Mouse (Mus musculus) v-Abl transformed pro-B cells (cell line): ENCODE measurements at regions not wholly inside any gene's neighbourhood (a gene's known extent, or its start where the extent isn't known, plus 50 kb on each side); places are given as distances from the start of the nearest gene placed in this dataset.

ENCODE experiments used
- in situ Hi-C, 2 experiments: fragments of 400-800 bp; cut with MboI; formaldehyde crosslinking; loops; one replicate each; pipeline ENCODE4 v1.15.1; 2025; ENCODE audit not compliant: unreplicated experiment in 2 of 2

DNA sequence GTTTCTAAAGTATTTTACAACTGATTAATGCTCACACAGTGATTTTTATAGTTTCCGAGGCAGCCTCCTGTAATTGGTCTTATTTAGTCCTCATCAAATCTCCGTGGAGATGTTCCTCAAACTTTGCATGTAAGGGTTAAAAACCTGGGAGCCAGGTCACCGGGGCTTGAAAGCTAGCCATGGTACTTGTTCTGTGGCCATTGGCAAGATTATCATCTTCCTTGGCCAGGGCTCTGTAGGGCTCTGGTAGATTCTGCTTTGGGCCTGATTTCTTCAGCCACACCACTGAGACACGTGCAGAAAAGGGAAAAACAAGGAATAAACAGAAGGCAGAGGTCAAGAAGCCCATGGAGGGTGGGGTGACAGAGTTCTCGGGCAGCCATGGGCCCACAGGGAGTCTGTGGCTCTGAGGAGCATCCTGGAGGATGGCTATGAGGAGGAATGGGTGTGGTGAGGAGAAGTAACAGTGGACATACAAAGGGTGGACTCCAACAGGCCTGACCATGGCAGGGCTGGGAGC is 50.7 kb upstream of the Eps8l3 start:
- in situ Hi-C loops: no loop called here

- in situ Hi-C loops: no loop called here
Measured at GRCm38 (mm10) chr3:107825468-107825867, 51.6 kb upstream of the Eps8l3 start.

DNA sequence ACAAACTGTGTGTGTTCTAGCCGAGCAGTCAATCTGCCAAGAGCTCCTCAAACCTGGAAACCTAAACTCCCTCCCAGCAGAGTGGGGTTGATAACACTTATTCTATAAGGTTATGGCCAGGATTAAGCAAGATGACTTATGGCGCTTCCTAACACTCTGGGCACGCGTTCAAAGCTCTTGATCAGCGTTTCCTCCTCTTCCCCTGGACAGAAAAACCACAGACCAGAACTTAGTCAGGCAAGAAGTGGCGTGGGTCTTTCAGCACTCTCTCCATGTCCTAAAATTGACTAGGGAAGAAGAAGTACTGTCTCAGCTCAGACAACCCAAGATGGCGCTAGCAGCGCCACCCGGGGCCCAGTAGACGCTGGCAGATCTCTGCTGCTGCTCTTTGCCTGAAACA is 52.7 kb upstream of the Eps8l3 start:
- in situ Hi-C loops: loop anchor here in 1 of 2 experiments (5.0 to 25.0 kb wide), 3 partner anchors 67 to 1037 kb away; partner anchors contain the start of genes A630076J17Rik, Cd53 and Prok1

DNA sequence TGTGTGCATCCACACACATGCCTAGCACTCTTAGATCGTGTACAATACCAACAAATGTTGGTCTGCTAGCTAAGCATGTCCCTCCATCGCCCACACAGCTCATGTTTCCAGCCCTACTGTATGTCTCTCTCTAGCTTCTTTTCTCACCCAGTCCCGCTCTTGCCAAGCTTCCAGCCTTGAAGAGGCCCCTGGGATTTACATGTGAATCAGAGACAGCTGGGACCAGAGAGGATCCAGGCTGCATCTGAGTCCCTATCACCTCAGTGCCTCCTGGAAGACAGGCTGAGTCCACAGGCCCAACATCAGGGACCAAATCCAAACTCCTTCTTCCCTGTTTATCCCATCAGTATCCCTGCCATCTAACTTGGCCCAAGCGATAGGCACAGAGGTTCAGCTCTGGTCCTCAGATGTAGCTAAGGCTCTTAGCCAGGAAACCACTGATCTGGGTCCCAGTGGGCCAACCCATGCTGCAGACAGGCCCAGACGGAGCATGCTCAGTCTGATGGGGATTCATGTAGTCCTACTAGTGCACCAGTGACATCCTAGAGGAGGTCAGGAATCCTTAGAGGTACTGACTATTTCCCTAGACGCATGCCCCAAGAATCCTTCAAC is 53.3 kb upstream of the Eps8l3 start:
- in situ Hi-C loops: loop anchor here in 1 of 2 experiments (5.0 to 25.0 kb wide), 3 partner anchors 66 to 1036 kb away; partner anchors contain the start of genes A630076J17Rik, Cd53 and Prok1

DNA sequence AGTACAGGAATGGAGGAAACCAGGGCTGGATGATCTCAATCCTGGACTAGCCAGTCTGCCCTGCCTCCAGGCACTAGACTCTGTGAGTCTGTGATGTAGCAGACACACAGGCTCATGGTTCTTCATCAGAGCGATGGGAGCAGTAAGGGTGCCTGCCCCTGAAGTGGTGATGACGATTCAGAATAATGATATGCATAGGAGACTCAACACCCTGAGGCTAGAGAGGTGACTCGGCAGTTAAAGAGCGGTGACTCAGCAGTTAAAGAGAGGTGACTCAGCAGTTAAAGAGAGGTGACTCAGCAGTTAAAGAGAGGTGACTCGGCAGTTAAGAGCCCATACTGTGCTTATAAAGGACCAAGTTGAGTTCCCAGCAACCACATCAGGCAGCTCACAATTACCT is 53.9 kb upstream of the Eps8l3 start:
- in situ Hi-C loops: loop anchor here in 1 of 2 experiments (5.0 to 25.0 kb wide), 3 partner anchors 66 to 1036 kb away; partner anchors contain the start of genes A630076J17Rik, Cd53 and Prok1

DNA sequence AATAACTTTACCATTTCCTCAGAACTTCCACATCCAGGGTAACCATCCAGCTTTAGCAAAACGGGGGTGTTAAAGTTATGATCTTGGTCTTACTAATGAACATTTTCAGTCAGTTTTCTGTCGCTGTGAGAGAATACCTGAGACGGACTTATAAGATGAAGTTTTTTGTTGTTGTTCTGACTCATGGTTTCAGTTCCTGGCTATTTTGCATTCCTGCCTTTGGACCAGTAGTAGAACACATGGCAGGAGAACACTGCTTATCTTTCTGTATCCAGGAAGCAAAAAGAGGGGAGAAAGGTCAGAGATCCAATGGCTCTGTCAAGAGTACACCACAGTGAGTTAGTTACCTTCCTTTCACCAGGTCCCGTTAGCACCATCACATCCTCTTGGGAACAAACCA is 54.5 kb upstream of the Eps8l3 start:
- in situ Hi-C loops: loop anchor here in 1 of 2 experiments (5.0 to 25.0 kb wide), 3 partner anchors 65 to 1035 kb away; partner anchors contain the start of genes A630076J17Rik, Cd53 and Prok1

DNA sequence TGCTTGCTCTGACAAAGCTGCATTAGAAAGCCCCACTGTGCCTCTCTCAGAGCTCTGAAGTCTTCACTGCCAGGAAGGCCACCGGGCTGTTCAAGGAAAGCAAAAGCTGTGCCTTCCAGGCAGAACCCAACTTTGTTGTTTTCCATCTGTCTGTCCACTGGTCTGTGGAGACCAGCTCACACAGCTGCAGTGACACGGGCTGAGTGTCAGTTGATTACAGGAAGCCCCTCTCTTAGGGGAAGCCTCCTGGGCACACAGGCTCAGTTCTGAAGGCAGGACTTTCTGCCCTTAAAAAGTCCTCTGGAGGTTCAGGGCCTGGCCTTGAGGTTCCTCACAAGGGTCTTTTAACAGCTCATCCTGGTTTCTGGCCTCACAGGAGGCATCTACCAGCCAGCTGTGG is 55.1 kb upstream of the Eps8l3 start:
- in situ Hi-C loops: loop anchor here in 1 of 2 experiments (5.0 to 25.0 kb wide), 3 partner anchors 65 to 1035 kb away; partner anchors contain the start of genes A630076J17Rik, Cd53 and Prok1

GRCm38 (mm10) chr3:107819622-107820021 is 57.4 kb upstream of the Eps8l3 start:
- in situ Hi-C loops: loop anchor here (5.0 to 25.0 kb wide), 4 partner anchors 43 to 1032 kb away; partner anchors contain the start of genes A630076J17Rik (in 1 of the 2), Cd53 (in 1 of the 2) and Prok1 (in 1 of the 2)

DNA sequence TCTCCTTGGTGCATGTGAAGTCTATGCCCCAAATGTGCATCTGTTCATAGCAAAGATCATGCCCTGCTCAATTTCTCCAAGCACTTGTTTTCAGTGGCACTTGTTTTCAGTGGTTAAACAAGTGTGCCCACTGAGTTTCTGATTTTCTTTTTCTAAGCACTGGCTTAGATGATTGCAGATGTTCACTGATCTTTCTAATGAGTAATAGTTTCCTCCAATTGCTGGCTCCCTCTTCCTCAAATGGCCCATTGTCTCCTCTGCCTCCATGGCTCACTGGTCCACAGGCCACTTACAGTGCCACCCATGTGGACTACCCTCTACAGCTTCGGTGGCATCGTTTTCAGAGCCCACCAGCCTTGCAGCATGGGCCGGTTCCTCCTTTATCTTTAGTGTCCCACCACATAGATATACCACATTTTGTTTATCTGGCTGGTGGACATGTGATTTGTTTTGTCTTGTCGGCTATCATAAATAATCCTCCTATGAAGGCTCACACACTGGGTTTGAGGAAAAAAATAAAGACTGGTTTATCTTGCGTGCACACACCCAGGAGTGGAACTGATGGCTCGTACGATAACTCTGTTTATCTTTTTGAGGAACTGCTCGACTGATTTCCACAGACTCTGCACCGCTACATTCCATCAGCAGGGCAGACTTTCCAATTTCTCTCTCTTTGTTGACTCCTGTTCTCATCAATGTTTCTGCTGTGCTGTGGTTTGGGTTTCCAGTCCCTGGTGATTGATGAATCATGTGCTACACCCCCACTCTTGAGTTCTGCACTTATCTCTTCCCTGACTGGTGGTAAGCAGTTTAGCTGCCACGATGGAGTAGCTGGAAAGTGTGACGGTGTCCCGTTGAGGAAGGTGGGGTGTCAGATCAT is 58.2 kb upstream of the Eps8l3 start:
- in situ Hi-C loops: loop anchor here (5.0 to 25.0 kb wide), 4 partner anchors 43 to 1032 kb away; partner anchors contain the start of genes A630076J17Rik (in 1 of the 2), Cd53 (in 1 of the 2) and Prok1 (in 1 of the 2)

GRCm38 (mm10) chr3:107816031-107816430 is 55.8 kb upstream of the Csf1 start:
- in situ Hi-C loops: loop anchor here (5.0 to 25.0 kb wide), 4 partner anchors 46 to 1029 kb away; partner anchors contain the start of genes A630076J17Rik (in 1 of the 2), Cd53 (in 1 of the 2) and Prok1 (in 1 of the 2)

GRCm38 (mm10) chr3:107814280-107814679 is 54.0 kb upstream of the Csf1 start:
- in situ Hi-C loops: loop anchor here in 1 of 2 experiments (25.0 kb wide), 2 partner anchors 577 to 1027 kb away; partner anchors contain the start of genes A630076J17Rik, Cd53 and Prok1

GRCm38 (mm10) chr3:107812885-107813284 is 52.6 kb upstream of the Csf1 start:
- in situ Hi-C loops: loop anchor here in 1 of 2 experiments (25.0 kb wide), 2 partner anchors 576 to 1026 kb away; partner anchors contain the start of genes A630076J17Rik, Cd53 and Prok1

DNA sequence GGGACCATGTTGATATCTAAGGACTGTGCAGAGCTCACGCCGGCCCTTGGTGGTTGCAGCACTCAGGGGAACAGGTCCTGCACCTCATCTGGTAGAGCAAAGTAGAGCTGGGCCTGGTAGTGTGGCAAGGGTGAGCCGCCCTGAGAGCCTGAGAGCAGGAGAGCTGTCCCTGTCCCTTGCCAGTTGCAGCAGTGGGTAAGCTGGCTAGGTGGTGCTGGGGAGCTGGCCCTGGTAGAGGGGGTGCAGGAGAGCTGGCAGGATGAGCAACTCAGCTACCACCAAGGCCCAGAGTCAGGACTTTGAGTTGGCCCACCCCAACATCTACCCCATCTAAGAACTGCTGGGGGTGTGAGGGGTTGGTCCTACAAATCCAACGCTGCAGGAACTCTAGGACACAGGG is 52.1 kb upstream of the Csf1 start:
- in situ Hi-C loops: loop anchor here in 1 of 2 experiments (25.0 kb wide), 2 partner anchors 575 to 1025 kb away; partner anchors contain the start of genes A630076J17Rik, Cd53 and Prok1

- in situ Hi-C loops: loop anchor here in 1 of 2 experiments (25.0 kb wide), 2 partner anchors 573 to 1023 kb away; partner anchors contain the start of genes A630076J17Rik, Cd53 and Prok1
Measured at GRCm38 (mm10) chr3:107810452-107811050, 50.3 kb upstream of the Csf1 start.
